Comparison of ENCODE assay signal across 17 mouse cellular contexts in the genomic region with DNA sequence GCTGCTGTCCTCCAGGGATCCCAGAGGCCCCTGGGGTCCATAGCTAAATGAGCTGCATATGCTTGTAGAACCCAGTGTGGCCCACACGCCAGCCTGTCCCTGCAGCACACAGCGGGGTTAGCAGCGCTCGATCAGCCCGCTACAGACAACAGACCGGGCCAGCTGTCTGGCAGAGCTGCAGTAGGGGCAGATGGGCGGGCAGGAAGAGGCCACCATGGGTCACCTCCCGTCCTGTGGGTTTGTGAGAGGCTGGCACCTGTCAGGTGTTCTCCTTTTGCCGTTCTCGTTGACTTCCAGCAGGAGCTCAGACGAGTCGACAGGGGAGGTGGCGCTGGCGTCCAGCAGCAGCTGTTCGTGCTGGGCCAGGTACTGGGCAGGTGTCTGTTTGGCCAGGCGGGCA. TPM values are rescaled to one million over a fixed set of nuclear protein-coding genes. Genes with fewer than 3 reads are reported as not detected.
DNase-seq lines count a peak whose midpoint lies in the region; ATAC-seq lines count a peak whose summit lies in the region.
"Had no signal": no experiment of that assay in that cellular context is flagged by ENCODE, and none has a peak within 500 bp of the region (broad histone marks: within the 10 kb centered on the region; RNA-seq: fewer than 3 reads in every experiment).

No protein-coding gene starts in this region.

- WGBS in hindbrain, embryonic 10.5 days: 75% methylated on average over 16 of the region's 16 CpGs
- WGBS in hindbrain, embryonic 16.5 days: 61% methylated on average over 16 of the region's 16 CpGs
- 83% methylated on average over 16 of the region's 16 CpGs for WGBS in limb, embryonic 10.5 days

- H3K36me3 ChIP-seq in hindbrain, embryonic 10.5 days: peaks cover 27% of the 10 kb centered on the region; the same call in 1 of the 2 replicates
- peaks cover 29% of the 10 kb centered on the region for H3K36me3 ChIP-seq in hindbrain, embryonic 16.5 days (ENCODE audit: control insufficient read depth, insufficient read depth, low read length)
- peaks cover 33% of the 10 kb centered on the region for H3K36me3 ChIP-seq in limb, embryonic 10.5 days

- peak overlapping the region; percentile 76 for H3K27ac ChIP-seq in hindbrain, embryonic 10.5 days
- H3K27ac ChIP-seq in hindbrain, embryonic 16.5 days (ENCODE audit: low read depth, low read length): no peak overlapping the region
- H3K27ac ChIP-seq in limb, embryonic 10.5 days: 0 out of 2 replicates have a peak overlapping the region, but pooled peaks have one; percentile 73
- H3K27ac ChIP-seq: embryonic facial prominence, embryonic 13.5 days; kidney, postnatal 0 days had no signal

- ATAC-seq in hindbrain, embryonic 16.5 days: no peak
- no peak for ATAC-seq in erythroid progenitor cell, adult 5-6 weeks (replicated peaks; ENCODE audit: low FRiP score, poor library complexity, severe bottlenecking)
- ATAC-seq: forebrain, postnatal 0 days had no signal

- H3K9me3 ChIP-seq in hindbrain, embryonic 10.5 days: no peaks in the 10 kb centered on the region
- no peaks in the 10 kb centered on the region for H3K9me3 ChIP-seq in hindbrain, embryonic 16.5 days (ENCODE audit: control insufficient read depth, low read length)
- H3K9me3 ChIP-seq in limb, embryonic 10.5 days (replicated peaks): no peaks in the 10 kb centered on the region
- H3K9me3 ChIP-seq: embryonic facial prominence, embryonic 13.5 days had no signal

- H3K4me1 ChIP-seq in hindbrain, embryonic 10.5 days (replicated peaks): peaks cover 55% of the 10 kb centered on the region
- H3K4me1 ChIP-seq in hindbrain, embryonic 16.5 days (ENCODE audit: control insufficient read depth, insufficient read depth, low read depth, low read length): peaks cover 13% of the 10 kb centered on the region
- H3K4me1 ChIP-seq in limb, embryonic 10.5 days: peaks cover 68% of the 10 kb centered on the region

- DNase-seq in hindbrain, embryonic 10.5 days (ENCODE audit: low spot score): no peak
- DNase-seq in brain, adult 2 months (ENCODE audit: low read depth, low spot score): peak; percentile 66
- peak; percentile 77 for DNase-seq in cerebellum, adult 9-11 months
- no peak for DNase-seq in limb, embryonic 10.5 days (ENCODE audit: low spot score)
- no peak for DNase-seq in frontal cortex, postnatal 36 days (ENCODE audit: low spot score in 2 of 2)
- DNase-seq in adrenal gland, postnatal 25 days: no peak
- DNase-seq: forebrain, postnatal 0 days; heart, postnatal 4 days; liver; thymus, postnatal 14 days had no signal

- H3K4me2 ChIP-seq in hindbrain, embryonic 16.5 days (ENCODE audit: low read length): no peak overlapping the region
- H3K4me2 ChIP-seq: embryonic facial prominence, embryonic 13.5 days had no signal

- peaks cover 8% of the 10 kb centered on the region; the same call in 1 of the 2 replicates for H3K27me3 ChIP-seq in hindbrain, embryonic 10.5 days (ENCODE audit: insufficient read depth, poor library complexity, severe bottlenecking)
- H3K27me3 ChIP-seq in hindbrain, embryonic 16.5 days (replicated peaks; ENCODE audit: control insufficient read depth, insufficient read depth, low read length): no peaks in the 10 kb centered on the region
- no peaks in the 10 kb centered on the region for H3K27me3 ChIP-seq in limb, embryonic 10.5 days (ENCODE audit: low read depth, poor library complexity, severe bottlenecking)

- no peak overlapping the region for H3K9ac ChIP-seq in hindbrain, embryonic 16.5 days (ENCODE audit: low read depth, low read length)
- H3K9ac ChIP-seq: embryonic facial prominence, embryonic 13.5 days; forebrain, postnatal 0 days had no signal

- H3K4me3 ChIP-seq in hindbrain, embryonic 10.5 days: no peak overlapping the region
- H3K4me3 ChIP-seq in hindbrain, embryonic 16.5 days (ENCODE audit: low read length): no peak overlapping the region
- no peak overlapping the region for H3K4me3 ChIP-seq in limb, embryonic 10.5 days
- H3K4me3 ChIP-seq: embryonic facial prominence, embryonic 13.5 days had no signal

RNA-seq across cellular contexts. Expression of a gene that starts 16.1 kb away (rescaled TPM):
- not detected in 2 replicates for polyA plus RNA-seq in hindbrain, embryonic 10.5 days (2016; fragmentation: Nextera tagmentation; extraction: Ambion mirVana)
- not detected in 2 replicates for polyA plus RNA-seq in hindbrain, embryonic 16.5 days (2015; fragmentation: Nextera tagmentation; extraction: Ambion mirVana)
- polyA plus RNA-seq in limb, embryonic 10.5 days (2016; fragmentation: Nextera tagmentation; extraction: Ambion mirVana): not detected in 2 replicates
- not detected in 2 replicates for total RNA-seq in erythroid progenitor cell, adult 5-6 weeks (2015; ENCODE audit: low replicate concordance)
- total RNA-seq in erythroid progenitor cell, adult 5-6 weeks (2017; ENCODE audit: low replicate concordance): not detected in 2 replicates
- total RNA-seq in adrenal gland, postnatal 25 days (2021): not detected in 2 replicates
- total RNA-seq: forebrain, postnatal 0 days; heart, adult 18-20 months; heart, postnatal 4 days had no signal
- polyA plus RNA-seq: C2C12; embryonic facial prominence, embryonic 13.5 days; forebrain, postnatal 0 days; lung, embryonic 16.5 days had no signal

RNA-seq across cellular contexts. Expression of a gene that starts 27.2 kb away (rescaled TPM):
- polyA plus RNA-seq in hindbrain, embryonic 10.5 days (2016; fragmentation: Nextera tagmentation; extraction: Ambion mirVana): 53.3 and 68.5 TPM in 2 replicates
- 109 and 110 TPM in 2 replicates for polyA plus RNA-seq in hindbrain, embryonic 16.5 days (2015; fragmentation: Nextera tagmentation; extraction: Ambion mirVana)
- 49.4 and 51.5 TPM in 2 replicates for polyA plus RNA-seq in limb, embryonic 10.5 days (2016; fragmentation: Nextera tagmentation; extraction: Ambion mirVana)
- 18.0 and 43.2 TPM in 2 replicates for total RNA-seq in erythroid progenitor cell, adult 5-6 weeks (2015; ENCODE audit: low replicate concordance)
- total RNA-seq in erythroid progenitor cell, adult 5-6 weeks (2017; ENCODE audit: low replicate concordance): 1.8 and 5.9 TPM in 2 replicates
- total RNA-seq in adrenal gland, postnatal 25 days (2021): 57.9 and 63.3 TPM in 2 replicates

RNA-seq across cellular contexts. Expression of a gene that starts 27.3 kb away (rescaled TPM):
- polyA plus RNA-seq in hindbrain, embryonic 10.5 days (2016; fragmentation: Nextera tagmentation; extraction: Ambion mirVana): 7.1 and 7.2 TPM in 2 replicates
- 8.7 TPM in 2 replicates for polyA plus RNA-seq in hindbrain, embryonic 16.5 days (2015; fragmentation: Nextera tagmentation; extraction: Ambion mirVana)
- 4.0 and 5.7 TPM in 2 replicates for polyA plus RNA-seq in limb, embryonic 10.5 days (2016; fragmentation: Nextera tagmentation; extraction: Ambion mirVana)
- 4.6 and 24.5 TPM in 2 replicates for total RNA-seq in erythroid progenitor cell, adult 5-6 weeks (2015; ENCODE audit: low replicate concordance)
- 4.2 and 5.0 TPM in 2 replicates for total RNA-seq in erythroid progenitor cell, adult 5-6 weeks (2017; ENCODE audit: low replicate concordance)
- total RNA-seq in adrenal gland, postnatal 25 days (2021): 6.2 and 7.3 TPM in 2 replicates

Comparison
In these comparisons a context has a peak if more than half of its experiments do, and no peak if none do; other contexts are left out.
1. DNase-seq: peak in brain, adult 2 months (single experiment) and cerebellum, adult 9-11 months (single experiment); none in hindbrain, embryonic 10.5 days (single experiment), limb, embryonic 10.5 days (single experiment), frontal cortex, postnatal 36 days (0 of 2) and adrenal gland, postnatal 25 days (single experiment).